Mouse (Mus musculus) heart, postnatal 4 days (tissue): ENCODE measurements at regions not wholly inside any gene's neighbourhood (a gene's known extent, or its start where the extent isn't known, plus 50 kb on each side); places are given as distances from the start of the nearest gene placed in this dataset.

Experiments
- DNase-seq: peaks from one replicate; pipeline ENCODE4 v3.0.0; 2021

DNA sequence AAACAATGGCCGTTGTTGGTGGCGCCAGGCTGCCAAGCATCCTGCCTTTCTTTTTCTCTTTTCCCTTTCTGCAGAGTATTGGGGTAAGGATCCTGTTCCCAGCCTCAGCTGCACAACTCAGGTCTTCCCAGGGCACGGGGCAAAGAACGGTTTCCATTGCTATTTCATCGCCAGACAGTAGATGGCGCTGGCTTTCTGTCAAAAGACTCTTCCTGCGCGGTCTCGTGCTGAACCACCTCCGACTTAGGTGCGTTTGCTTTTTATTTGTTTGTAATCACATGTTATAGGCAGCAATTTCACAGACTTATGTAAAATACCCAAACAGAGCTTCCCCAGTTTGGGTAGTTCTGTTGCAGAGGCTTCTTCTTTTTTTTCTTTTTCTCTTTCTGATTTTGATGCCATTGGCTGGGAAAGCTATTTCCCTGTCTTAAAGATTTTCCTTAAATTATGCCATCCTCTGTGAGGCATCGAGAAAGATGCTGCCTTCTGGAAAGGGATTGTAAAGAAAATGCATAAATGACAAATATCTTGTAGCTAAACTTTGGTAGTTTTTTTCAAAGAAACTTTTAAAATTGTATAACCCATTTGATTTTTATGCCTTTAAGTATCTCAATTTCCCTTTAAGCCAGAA is 69.2 kb upstream of the Fam92a start:
- DNase-seq: peak; percentile 77

DNA sequence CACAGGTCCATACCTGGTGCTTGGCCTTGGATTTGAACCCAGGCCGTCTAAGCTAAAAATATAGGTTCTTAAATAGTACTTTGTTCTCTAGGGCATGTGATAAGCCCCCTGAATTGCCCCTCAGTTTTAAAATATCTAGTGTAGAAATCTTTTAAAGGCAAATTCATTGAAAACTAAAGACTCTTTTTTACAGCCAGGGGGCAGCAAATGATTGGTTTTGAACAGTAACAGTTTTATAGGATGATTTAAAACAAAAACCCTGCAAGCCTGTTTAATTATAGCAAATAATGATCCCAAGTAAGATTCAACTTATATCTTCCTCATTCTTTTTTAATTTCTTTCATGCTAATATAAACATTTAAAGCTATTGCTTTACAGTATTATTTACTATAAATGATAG is 58.9 kb upstream of the Fam92a start:
- DNase-seq: peak; percentile 24
